Mouse (Mus musculus) liver, postnatal 0 days (tissue): ENCODE measurements at regions not wholly inside any gene's neighbourhood (a gene's known extent, or its start where the extent isn't known, plus 50 kb on each side); places are given as distances from the start of the nearest gene placed in this dataset.
A peak's percentile ranks its signal among the peaks of the same experiment; 100 is the strongest.

Experiments used
- CTCF ChIP-seq: sonication (generic); IDR thresholded peaks from 2 replicates; pipeline ENCODE4 v1.5.1; 2016; ENCODE audit warnings: antibody characterized with exemption, low read depth
- EP300 ChIP-seq: IDR thresholded peaks from 2 replicates; pipeline ENCODE4 v1.6.1; 2016; ENCODE audit warnings: antibody characterized with exemption, low read depth, mild to moderate bottlenecking

DNA sequence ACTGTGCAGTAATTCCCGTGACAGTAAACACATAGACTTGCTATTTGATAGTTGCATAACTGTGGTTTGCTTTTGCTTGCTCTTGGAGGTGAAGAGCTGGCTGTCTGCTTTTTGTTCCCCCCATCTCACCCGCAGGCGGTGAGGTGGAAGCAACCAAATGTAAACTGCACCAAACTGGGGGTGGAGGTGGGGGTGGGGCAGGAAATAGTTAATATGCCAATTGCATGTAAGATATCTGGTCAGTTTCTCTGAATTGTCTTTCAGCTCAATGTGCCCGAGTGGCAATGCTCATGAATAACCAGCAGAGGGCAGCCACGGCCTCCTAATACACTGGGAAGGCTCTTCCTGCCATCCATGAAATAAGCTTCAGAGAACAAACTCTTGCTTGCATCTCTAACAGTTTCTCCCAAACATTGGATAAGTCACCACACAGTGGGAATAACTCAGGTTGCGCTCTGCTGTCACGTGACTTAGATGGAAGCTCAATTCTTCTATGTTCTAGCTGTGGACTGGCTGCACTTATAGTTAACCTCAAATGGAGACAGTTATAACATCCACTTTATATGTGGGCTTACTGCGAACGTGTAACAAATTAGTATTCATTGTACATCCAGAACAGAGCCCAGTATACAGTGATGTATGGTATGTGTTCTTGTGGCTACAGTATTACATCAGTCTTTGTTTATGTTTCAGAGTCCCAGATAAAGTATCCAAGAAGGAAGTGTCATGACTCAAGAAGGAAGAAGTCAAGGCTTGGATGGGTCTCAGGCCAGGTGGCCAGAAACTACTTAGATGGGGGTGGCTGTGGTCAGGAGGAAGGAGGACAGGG, 62.0 kb upstream of the Egflam start:
- TF ChIP-seq CTCF (peak; percentile 83), EP300 (no peak)
